Mouse (Mus musculus) spleen, adult 2 months (tissue): Measurements from ENCODE around the gene Tmem131.

Source experiments
- CTCF ChIP-seq: fragments of 200-500 bp; IDR thresholded peaks from 2 replicates; pipeline ENCODE4 v1.5.1; 2011; ENCODE audit warnings: mild to moderate bottlenecking, inconsistent platforms; ENCODE audit not compliant: insufficient read depth, insufficient read length, insufficient replicate concordance; ENCODE audit errors: extremely low read depth
- POLR2A ChIP-seq: fragments of 200-500 bp; IDR thresholded peaks from 2 replicates; pipeline ENCODE4 v1.6.1; 2011; ENCODE audit warnings: low read depth, low read length, inconsistent platforms

GRCm38 (mm10) chr1:36758553-36758952 lies 184.9 kb downstream of the Tmem131 start:
- TF ChIP-seq POLR2A, result no peak
- no peak for TF ChIP-seq CTCF
